Mouse (Mus musculus) heart, adult 2 months (tissue): Measurements from ENCODE around the gene Tmem30a.

ENCODE experiments used
- CTCF ChIP-seq: fragments of 200-600 bp; IDR thresholded peaks from 2 replicates; pipeline ENCODE4 v1.8.1; 2022; ENCODE audit warnings: antibody characterized with exemption, mild to moderate bottlenecking, moderate library complexity
- EP300 ChIP-seq: fragments of 200-500 bp; IDR thresholded peaks from 2 replicates; pipeline ENCODE4 v1.6.1; 2011; ENCODE audit warnings: low read depth, low read length, control low read depth; ENCODE audit not compliant: insufficient read depth
- POLR2A ChIP-seq: fragments of 200-500 bp; IDR thresholded peaks from 2 replicates; pipeline ENCODE4 v1.6.1; 2011; ENCODE audit warnings: mild to moderate bottlenecking, low read depth, low read length, control low read depth; ENCODE audit not compliant: insufficient read depth

GRCm38 (mm10) chr9:79735608-79736007 is 57.7 kb downstream of the Tmem30a start:
- TF ChIP-seq CTCF (no peak), EP300 (no peak), POLR2A (no peak)
